Mouse (Mus musculus): ENCODE measurements around the gene Sgsh. TPM values are rescaled to one million over a fixed set of nuclear protein-coding genes. Genes with fewer than 3 reads are reported as not detected.

Sgsh gene
- polyA plus RNA-seq, 1 experiment, result 41.9 TPM

DNA sequence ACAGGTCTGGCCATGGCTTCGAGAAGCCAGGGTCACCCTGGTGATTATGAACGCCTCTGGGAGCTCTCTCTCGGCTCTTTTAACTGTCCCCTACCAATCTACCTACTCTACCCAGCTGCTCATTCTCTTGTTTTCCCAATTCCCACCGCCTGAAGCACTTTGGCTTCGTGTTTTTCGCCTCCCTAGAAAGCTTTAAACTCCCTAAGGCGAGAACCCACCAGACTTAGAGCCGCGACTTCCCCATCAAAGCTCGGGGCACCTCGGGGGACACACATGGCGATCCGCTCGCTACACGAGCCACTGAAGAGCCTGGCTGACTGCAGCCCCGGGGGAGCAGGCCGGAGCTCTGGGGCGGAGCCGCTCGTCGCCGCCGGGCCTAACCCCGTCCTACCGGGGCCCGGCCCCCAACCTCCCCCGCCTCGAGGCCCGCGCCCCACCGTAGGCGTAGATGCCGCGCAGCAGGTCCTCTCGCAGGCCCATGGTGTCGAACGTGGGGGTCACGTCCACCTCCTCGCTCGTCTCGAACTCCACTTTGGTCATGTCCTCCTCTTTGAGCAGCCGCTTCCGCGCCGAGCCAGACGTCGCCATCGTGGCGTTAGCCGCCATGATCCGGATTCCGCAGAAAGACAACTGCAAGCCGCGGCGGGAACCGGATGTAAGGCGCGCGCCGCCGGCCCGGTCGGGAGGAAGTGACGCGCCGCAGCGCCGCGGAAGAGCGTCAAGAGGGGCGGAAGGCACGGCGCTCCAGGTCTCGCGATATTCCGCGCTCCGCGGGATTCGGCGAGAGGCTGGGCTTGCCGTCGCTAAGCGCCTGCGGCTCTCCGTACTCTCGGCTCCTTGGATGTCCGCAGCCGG lies 55.7 kb downstream of the Sgsh start, which contains the start of gene Eif4a3:
Eif4a3 (minus strand) TSS at position 699 of the 855 bp plus-strand sequence.
- peak within 1 kb of the TSS; percentile 71 for H3K27ac ChIP-seq (ENCODE audit: insufficient read depth, low read depth, low read length)
- TF ChIP-seq CTCF (IDR thresholded peaks at IDR 0.05; ENCODE audit: low read depth, low read length), result no peak
- TF ChIP-seq POLR2A (IDR thresholded peaks at IDR 0.05; ENCODE audit: borderline replicate concordance, low read depth, low read length), result no peak
- peaks cover 5% of the 10 kb centered on the region; the same call in 1 of the 2 replicates for H3K4me1 ChIP-seq (ENCODE audit: control insufficient read depth, insufficient read depth, low read length)
- peak within 1 kb of the TSS; percentile 99 for H3K4me3 ChIP-seq (ENCODE audit: insufficient read depth, low read length)

DNA sequence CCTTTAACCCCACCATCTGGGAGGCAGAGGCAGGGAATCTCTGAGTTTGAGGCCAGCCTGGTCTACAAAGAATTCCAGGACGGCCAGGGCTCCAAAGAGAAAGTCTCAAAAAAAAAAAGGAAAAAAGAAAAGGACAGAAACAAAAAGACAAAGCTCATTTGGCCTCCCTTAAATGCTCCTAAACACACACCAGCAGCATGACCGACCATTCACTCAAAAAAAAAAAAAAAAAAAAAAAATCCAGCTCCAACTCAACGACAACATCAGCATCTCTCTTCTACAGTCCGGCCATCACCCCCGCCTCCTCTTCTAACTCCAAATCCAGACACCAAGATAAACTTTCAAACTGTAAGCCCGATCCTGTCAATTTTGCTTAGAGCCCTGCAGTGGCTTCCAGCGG lies 56.4 kb downstream of the Sgsh start:
- no peak overlapping the region for H3K27ac ChIP-seq (ENCODE audit: insufficient read depth, low read depth, low read length)
- peaks cover 5% of the 10 kb centered on the region; the same call in 1 of the 2 replicates for H3K4me1 ChIP-seq (ENCODE audit: control insufficient read depth, insufficient read depth, low read length)
- TF ChIP-seq POLR2A (IDR thresholded peaks at IDR 0.05; ENCODE audit: borderline replicate concordance, low read depth, low read length) (no peak), CTCF (IDR thresholded peaks at IDR 0.05; ENCODE audit: low read depth, low read length) (no peak)
- peak overlapping the region; percentile 99 for H3K4me3 ChIP-seq (ENCODE audit: insufficient read depth, low read length)

DNA sequence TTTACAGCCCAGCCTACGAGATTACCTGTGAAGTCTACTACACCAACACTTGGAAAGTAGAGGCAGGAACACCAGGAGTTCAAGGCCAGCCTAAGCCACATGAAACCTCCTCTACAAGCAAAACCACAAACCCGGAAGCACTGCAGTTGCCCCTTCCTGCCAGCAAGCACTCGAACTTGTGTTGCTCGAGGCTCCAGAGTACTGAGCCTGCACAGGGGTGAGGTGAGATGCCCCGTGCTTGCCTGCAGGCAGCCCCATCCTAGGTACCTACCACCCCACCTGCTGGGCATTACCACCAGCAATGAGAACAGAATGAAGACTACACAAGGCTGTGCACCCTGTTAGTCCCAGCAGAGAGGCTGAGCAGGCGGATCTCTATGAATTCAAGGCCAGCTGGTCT lies 57.3 kb downstream of the Sgsh start:
- Histone ChIP-seq H3K4me1 (ENCODE audit: control insufficient read depth, insufficient read depth, low read length) (peaks cover 5% of the 10 kb centered on the region; the same call in 1 of the 2 replicates), H3K4me3 (ENCODE audit: insufficient read depth, low read length) (peak overlapping the region; percentile 28)

More for the DNA sequence above, 57.3 kb downstream of the Sgsh start:
- no peak overlapping the region for H3K27ac ChIP-seq (ENCODE audit: insufficient read depth, low read depth, low read length)
- TF ChIP-seq CTCF (IDR thresholded peaks at IDR 0.05; ENCODE audit: low read depth, low read length) (no peak), POLR2A (IDR thresholded peaks at IDR 0.05; ENCODE audit: borderline replicate concordance, low read depth, low read length) (no peak)

Other genes starting within 250 kb of the Sgsh start
- 5.2 and 5.8 TPM in 2 replicates for gene Tbc1d16, start 127.0 kb downstream of the Sgsh start, polyA plus RNA-seq (2012; ENCODE audit: insufficient read depth, insufficient read length, missing spikeins)
- gene Ccdc40, start 127.0 kb downstream of the Sgsh start, polyA plus RNA-seq (2012; ENCODE audit: insufficient read depth, insufficient read length, missing spikeins), result 0.68 and 0.72 TPM in 2 replicates
- 58.3 and 65.2 TPM in 2 replicates for gene Gaa, start 87.6 kb downstream of the Sgsh start, polyA plus RNA-seq (2012; ENCODE audit: insufficient read depth, insufficient read length, missing spikeins)
- gene Eif4a3, start 55.4 kb downstream of the Sgsh start, polyA plus RNA-seq (2012; ENCODE audit: insufficient read depth, insufficient read length, missing spikeins), result 105 and 120 TPM in 2 replicates
- gene Card14, start 47.8 kb downstream of the Sgsh start, polyA plus RNA-seq (2012; ENCODE audit: insufficient read depth, insufficient read length, missing spikeins), result not detected in 2 replicates
- gene Slc26a11, start within 50 bp of the Sgsh start, polyA plus RNA-seq (2012; ENCODE audit: insufficient read depth, insufficient read length, missing spikeins), result 50.6 and 63.4 TPM in 2 replicates
- gene Rnf213, start 37.6 kb upstream of the Sgsh start, polyA plus RNA-seq (2012; ENCODE audit: insufficient read depth, insufficient read length, missing spikeins), result 181 and 187 TPM in 2 replicates
- 7.0 and 7.7 TPM in 2 replicates for gene Endov, start 135.8 kb upstream of the Sgsh start, polyA plus RNA-seq (2012; ENCODE audit: insufficient read depth, insufficient read length, missing spikeins)
- gene Nptx1, start 192.2 kb upstream of the Sgsh start, polyA plus RNA-seq (2012; ENCODE audit: insufficient read depth, insufficient read length, missing spikeins), result 0.21 and 0.40 TPM in 2 replicates
- gene Rptor, start 247.4 kb upstream of the Sgsh start, polyA plus RNA-seq (2012; ENCODE audit: insufficient read depth, insufficient read length, missing spikeins), result 19.4 and 23.8 TPM in 2 replicates

Data from bone marrow macrophage, adult 2 months (primary cell).